Mouse (Mus musculus) telencephalon, adult 2 months (tissue): ENCODE measurements around the gene Ptgs1.

Source experiments
- DNase-seq: peaks from one replicate; pipeline ENCODE4 v3.0.0-alpha.2; 2011; ENCODE audit warnings: low read depth, low spot score

Gene Ptgs1

DNA sequence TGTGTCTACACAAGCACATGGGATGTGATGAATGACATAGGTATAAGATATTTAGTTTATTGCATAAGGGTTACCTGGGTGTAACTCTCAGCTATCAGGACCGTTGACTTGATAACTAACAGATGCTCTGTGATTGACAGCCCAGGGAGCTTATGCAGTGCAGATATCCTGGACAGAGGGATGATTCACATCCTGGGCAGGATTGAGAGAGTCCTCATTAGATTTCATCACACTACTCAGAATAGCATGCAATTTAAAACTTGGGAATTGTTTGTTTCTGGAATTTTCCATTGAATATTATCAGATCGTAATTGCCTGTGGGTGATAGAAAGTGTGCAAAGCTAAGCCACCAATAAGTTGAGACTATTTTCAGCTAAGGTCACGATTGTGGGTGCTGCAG is 17.7 kb downstream of the Ptgs1 start:
- no peak for DNase-seq

DNA sequence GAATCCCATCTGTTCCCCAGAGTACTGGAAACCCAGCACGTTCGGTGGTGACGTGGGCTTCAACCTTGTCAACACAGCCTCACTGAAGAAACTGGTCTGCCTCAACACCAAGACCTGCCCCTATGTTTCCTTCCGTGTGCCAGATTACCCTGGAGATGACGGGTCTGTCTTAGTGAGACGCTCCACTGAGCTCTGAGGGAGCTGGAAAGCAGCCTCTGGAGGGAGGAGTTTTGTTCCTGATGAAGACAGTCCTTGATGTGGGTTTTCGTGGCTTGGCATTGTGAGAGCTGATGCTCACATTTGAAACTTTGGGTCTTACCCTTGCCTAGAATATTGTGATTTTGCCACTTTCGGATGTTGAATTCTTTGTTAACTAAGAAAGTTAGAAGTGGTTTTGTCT is 20.9 kb downstream of the Ptgs1 start:
- DNase-seq, result no peak

DNA sequence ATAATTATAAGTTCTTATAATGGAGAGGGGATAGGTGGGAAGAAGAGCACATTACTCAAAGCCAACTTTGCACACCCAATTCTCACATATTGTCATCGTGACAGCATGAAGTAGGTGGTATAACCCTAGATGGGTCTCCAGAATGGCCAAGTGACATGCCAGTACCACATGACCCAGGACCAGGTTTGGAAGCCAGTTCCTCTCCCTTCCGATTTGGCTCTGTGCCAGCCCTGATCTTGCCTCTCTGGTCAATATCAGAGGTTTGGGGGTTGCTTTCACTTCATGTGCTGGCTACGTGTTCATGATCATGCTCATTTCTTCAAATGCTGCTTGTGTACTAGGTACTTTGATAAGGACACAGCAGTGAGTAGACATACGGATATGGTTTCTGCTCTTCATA is 22.3 kb downstream of the Ptgs1 start:
- DNase-seq, result no peak

DNA sequence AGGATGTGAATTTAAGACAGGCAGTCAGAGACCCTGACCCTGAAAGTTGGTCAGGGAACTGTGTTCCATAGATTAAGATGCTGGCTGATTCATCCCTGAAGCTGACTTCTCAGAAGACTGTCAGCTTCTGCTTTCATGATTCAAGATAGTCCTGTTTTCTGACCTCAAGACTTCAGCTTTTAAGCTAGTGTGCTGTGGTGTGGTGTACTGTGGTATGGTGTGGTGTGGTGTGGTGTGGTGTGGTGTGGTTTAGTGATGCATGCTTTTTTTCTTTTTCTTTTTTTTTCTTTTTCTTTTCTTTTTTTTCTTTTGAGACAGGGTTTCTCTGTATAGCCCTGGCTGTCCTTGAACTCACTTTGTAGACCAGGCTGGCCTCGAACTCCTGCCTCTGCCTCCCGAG is 24.2 kb downstream of the Ptgs1 start:
- DNase-seq, result no peak

DNA sequence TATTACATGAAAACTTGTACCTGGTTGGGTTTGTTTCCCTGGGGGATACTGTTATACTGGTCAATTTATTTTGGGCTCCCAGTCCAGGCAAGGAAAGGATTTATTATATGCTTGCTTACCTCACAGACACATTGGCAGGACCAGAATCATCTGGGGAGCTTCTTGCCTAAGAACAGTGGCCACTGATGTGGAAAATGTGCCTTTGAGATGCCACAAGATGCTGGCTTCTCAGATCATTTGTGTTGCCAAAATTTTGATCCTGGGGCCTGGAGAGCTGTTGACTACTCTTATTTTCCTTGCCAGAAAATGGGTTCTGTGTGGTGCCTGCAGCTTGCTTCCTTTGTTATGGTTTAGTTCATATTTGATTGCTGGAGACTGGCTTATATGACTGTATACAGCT is 26.7 kb downstream of the Ptgs1 start:
- DNase-seq, result no peak

DNA sequence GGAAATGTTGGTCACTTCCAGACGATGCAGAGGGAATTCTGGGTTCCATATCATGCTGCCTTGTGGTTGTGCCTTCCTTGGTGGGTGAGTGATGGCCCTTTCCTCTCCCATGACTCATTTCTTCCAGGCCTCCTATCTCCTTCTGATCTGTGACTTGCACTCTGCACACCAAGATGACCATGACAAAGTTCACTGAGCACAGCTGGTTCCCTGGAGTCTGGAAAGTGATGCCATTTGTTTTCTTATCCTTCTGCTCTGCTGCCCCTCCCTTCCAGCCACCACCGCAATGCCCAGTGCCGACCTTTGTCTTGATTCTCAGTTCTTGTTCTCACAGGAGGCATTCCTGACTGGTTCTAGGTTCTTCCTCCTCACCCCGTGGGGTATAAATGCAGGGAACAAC is 29.2 kb downstream of the Ptgs1 start:
- no peak for DNase-seq

DNA sequence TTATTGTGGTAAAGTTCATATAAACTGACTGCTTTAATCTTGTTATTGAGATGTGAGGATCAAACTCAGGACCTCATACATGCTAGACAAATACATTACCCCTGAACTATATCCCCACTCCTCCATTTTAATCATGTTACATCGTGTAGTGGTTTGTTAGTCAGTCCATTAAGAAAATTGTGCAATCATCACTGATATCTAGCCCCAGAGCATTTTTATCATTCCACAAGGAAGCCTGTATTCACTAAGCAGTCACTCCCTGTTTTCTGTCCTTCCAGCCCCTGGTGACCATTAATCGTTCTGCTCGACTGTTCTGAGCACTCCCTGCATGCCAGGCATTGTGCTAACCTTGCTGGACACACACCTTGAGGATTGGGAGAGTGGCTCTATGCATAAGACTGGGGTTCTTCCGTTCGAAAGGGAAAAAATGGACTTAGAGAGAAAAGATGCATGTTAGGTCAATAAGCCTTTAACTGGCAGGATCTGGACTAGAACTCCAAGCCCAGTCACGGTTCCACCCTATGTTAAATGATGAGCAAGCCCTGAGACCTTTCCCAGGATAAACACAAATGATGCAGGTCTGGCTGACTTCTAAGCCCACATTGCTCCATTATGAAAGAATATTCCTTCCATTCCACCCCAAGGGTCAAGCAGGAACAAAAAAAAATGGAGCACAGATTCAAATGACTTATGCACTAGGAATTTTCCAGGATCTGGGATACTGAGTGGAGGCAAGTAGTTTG is 29.7 kb downstream of the Ptgs1 start:
- DNase-seq, result no peak

DNA sequence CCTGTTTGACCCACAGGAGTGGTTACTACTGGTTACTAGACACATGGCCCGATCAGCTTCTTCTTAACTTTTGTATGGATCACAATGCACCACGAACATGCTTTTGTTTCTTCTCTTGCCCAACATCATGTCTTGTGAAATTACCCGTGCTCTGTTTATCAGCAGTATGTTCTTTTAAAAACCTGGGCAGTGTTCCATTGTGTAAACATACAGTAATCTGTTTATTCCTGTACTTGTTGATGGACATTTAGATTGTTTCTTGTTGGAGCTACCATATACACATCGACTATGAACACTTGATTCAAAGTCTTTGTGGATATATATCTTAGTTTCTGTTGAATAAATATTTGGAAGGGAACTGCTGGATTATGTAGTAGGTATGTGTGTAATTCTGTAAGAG is 31.8 kb downstream of the Ptgs1 start:
- DNase-seq, result no peak

DNA sequence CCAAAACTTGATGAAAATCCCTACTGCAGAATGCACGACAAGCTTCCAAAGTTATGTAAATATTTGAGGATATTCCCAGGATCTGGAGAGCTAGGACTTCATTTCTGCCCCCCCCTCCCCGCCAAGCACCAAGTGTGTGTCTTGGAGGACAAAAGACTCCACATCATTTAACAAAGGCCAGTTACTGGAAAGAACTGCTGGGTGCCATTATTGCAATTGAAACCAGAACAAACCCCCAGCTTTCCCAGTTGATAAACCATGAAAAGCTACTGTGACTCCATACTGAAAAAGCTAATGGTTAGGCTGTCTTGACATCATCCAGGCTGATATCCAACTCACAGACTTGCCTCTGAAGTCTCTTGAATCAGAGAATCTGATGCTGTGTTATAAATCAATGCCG is 39.2 kb downstream of the Ptgs1 start:
- no peak for DNase-seq

DNA sequence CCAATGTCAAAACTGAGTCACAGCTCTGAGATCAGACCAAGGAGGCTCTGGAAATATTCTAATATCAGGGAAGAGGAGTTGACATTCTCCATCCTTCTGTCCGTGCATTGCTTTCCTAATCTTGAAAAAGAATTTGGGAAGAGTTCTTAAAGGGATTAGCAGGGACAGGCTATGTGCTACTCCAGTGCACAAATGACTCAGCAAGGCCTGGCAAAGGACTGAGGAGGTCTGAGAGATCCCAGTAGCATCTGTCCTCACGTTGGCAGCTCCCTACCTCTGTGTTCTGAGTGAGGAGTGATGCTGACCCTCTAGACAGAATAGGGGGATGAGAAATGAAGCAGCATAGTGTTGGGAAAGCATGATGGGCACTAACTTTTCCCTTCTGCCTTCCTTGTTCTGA is 40.0 kb downstream of the Ptgs1 start:
- DNase-seq, result no peak

DNA sequence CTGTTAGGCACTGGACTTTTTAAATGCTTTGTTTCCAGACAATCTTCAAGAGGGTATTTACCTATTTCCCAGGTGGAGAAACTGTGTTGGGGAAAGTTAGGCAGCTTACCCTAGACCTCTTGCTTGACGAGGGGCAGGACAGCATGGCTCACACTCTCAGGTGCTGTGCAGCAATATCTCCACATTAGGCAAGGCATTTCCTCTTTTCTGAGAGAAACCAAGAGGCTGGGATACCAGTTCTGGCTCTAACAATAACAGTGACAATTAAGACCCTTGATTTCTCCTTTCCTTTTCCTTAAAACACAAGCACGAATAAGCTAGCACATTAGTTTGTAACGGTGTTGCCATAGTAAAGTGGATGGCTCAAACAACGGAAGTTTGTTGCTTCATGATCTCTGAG is 40.9 kb downstream of the Ptgs1 start:
- no peak for DNase-seq

DNA sequence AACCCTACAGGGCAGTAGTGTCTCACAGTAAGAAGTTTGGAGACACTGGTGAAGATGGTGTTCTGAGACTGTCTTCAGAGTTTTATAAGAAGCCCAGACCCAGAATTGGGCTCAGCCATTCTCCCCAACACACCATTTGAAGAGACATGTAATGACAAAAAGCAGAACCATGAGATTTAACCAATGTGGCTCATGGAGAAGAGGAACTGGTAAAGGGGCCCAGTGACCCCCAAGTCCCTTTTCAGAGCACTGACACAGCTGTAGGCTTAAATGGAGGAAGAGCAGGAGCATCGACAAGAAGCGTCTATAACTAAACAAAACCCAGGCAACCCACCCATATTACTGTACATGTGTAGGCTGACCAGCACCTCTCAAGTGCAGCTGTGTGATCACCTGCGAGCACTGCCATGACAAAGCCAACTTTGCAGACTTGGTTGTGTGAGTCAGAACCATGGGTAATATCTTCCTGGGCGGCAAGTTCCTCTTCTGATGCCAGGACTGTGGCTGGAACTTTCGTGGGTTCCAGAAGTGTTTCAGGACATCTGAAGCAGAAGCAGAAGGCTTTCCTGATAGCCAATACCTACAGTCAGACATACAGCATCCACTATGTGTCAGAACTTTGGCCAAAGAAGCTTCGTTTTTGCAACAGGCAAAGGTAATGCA is 42.2 kb downstream of the Ptgs1 start:
- DNase-seq, result no peak

DNA sequence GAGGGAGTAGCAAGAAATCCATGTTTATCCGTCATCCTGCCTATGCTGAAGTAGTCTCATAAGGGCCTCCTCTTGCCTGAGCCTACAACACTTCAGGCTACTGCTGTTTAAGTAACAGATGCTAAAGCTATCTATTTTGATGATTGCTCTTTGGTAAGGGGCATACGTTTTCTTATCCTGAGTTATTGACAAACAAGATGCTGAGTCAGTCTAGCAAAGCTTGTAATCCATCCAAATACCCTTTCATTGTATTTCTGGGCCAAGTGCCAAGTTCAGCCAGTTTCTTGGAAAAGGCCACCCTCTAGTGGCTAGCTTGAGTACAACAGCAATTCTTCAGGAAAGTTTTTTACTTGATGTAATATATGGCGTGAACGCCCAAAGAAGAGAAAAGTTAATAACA is 46.2 kb downstream of the Ptgs1 start:
- DNase-seq, result peak; percentile 41

DNA sequence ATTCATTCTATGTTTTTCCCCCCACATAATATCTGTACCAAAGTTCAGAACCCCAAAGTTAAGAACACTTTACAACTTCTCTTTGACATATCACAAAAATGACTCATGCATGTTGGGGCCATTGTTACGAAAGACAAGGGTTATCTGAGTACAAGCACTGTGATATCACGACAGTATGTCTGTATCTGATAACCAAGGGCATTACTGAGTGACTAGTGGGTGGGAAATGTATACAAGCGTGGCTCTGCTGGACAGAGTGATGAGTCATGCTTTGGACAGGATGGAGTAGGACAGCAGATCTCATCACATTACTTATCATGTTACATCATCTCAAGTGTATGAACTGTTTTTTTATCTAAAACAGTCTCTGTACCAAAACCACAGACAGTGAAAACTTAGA is 48.5 kb downstream of the Ptgs1 start:
- DNase-seq, result no peak

DNA sequence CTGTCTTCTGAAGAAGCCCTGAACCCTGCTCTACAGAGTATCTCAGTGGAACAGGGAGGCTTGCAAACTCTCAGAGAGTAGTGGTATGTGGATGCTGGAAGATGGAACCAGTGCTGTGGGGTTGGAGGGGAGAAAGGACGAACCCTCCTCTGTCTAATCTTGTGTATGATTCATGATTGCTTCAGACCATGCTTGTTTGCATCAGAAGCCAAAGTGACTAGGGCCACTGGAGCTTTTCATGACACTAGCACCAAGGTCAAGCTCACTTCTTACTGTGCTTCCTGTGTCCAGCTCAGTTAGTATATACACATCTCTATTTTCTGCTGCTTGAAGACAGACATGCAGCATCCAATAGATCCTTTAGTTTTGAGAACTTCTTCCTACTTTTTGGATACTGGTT is 50.9 kb downstream of the Ptgs1 start:
- DNase-seq, result no peak

DNA sequence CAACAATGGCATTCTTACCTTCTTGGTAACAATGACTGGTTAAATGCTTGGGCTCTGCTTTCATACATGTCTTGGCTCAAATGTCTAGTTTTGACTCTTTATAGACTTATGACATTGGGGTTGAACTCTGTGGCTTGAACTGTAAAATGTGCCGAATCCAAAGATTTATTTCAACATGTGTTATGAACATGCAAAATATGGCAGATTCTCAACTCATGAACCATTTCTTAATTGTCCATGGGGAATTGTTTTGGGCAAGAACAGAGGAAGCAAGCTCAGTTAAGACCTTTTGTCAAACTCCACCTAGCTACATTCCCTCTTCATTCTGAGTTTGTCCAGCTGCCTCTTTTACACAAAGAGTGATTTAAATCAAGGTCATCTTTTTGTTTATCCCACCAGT is 52.1 kb downstream of the Ptgs1 start:
- DNase-seq, result no peak
